Mouse (Mus musculus) activated CD4-positive, CD25-positive, alpha-beta regulatory T cell, adult 9 weeks (primary cell): Measurements from ENCODE around the gene Nasp. TPM values are rescaled to one million over a fixed set of nuclear protein-coding genes. Genes with fewer than 3 reads are reported as not detected.

Experiments used
- polyA plus RNA-seq: library from polyadenylated mRNA; unstranded; fragments of 100-300 nt; shearing (Covaris generic); gene quantifications from one replicate; pipeline ENCODE4 v1.2.1, GENCODE M21; 2017

Gene Nasp
- 47.8 TPM for polyA plus RNA-seq

GRCm38 (mm10) chr4:116627722-116628662, at the start of gene Nasp:
TSS of gene Nasp (minus strand) at chr4:116627941.

GRCm38 (mm10) chr4:116650924-116651796, 23.4 kb upstream of the Nasp start, which contains the start of gene Akr1a1:
TSS of gene Akr1a1 (minus strand) at chr4:116651680.

GRCm38 (mm10) chr4:116596379-116596778, 31.4 kb downstream of the Nasp start, which contains the start of gene Ccdc17:
TSS of gene Ccdc17 (plus strand) at chr4:116596654.

GRCm38 (mm10) chr4:116557306-116558121, 70.2 kb downstream of the Nasp start, which contains the start of gene Gpbp1l1:
TSS of gene Gpbp1l1 (plus strand) at chr4:116557658.

GRCm38 (mm10) chr4:116555413-116556300, 72.1 kb downstream of the Nasp start, which contains the start of gene Tmem69:
TSS of gene Tmem69 (minus strand) at chr4:116555936.

Other genes with a start within 250 kb of the Nasp start
- 3.1 TPM for gene Mast2, start 163.8 kb downstream of the Nasp start, polyA plus RNA-seq
- gene Ipp, start 120.4 kb downstream of the Nasp start, polyA plus RNA-seq: 17.8 TPM
- 30.3 TPM for gene Tmem69, start 72.0 kb downstream of the Nasp start, polyA plus RNA-seq
- gene Gpbp1l1, start 70.3 kb downstream of the Nasp start, polyA plus RNA-seq: 48.2 TPM
- gene Ccdc17, start 31.3 kb downstream of the Nasp start, polyA plus RNA-seq: 15.1 TPM
- 361 TPM for gene Akr1a1, start 23.7 kb upstream of the Nasp start, polyA plus RNA-seq
- gene Prdx1, start 57.6 kb upstream of the Nasp start, polyA plus RNA-seq: 665 TPM
- gene Mmachc, start 80.5 kb upstream of the Nasp start, polyA plus RNA-seq: 9.6 TPM
- gene Ccdc163, start 80.6 kb upstream of the Nasp start, polyA plus RNA-seq: 21.5 TPM
- 7.8 TPM for gene Tesk2, start 93.0 kb upstream of the Nasp start, polyA plus RNA-seq
- 41.8 TPM for gene Toe1, start 179.7 kb upstream of the Nasp start, polyA plus RNA-seq
- gene Mutyh, start 179.8 kb upstream of the Nasp start, polyA plus RNA-seq: 11.0 TPM
- 0.71 TPM for gene Hpdl, start 193.8 kb upstream of the Nasp start, polyA plus RNA-seq
- 0.05 TPM for gene Zswim5, start 249.4 kb upstream of the Nasp start, polyA plus RNA-seq